Mouse (Mus musculus) neural tube, embryonic 13.5 days (tissue): ENCODE measurements around the gene Parm1. TPM values are rescaled to one million over a fixed set of nuclear protein-coding genes. Genes with fewer than 3 reads are reported as not detected.

Source experiments
- ATAC-seq: fragments of 200-750 bp; cut with Nextera tagmentation; 2 replicates; pipeline ENCODE4 v1.8.0; 2017; ENCODE audit warnings: low read depth, mild to moderate bottlenecking, moderate TSS enrichment, moderate library complexity
- H3K27ac ChIP-seq: fragments of 300-500 bp; sonication (generic); replicated peaks from 2 replicates; pipeline ENCODE4 v1.5.1; 2015; ENCODE audit warnings: moderate library complexity, mild to moderate bottlenecking, inconsistent platforms
- H3K27me3 ChIP-seq: fragments of 300-500 bp; sonication (generic); 2 replicates; pipeline ENCODE4 v1.6.1; 2015; ENCODE audit warnings: mild to moderate bottlenecking, inconsistent platforms
- H3K36me3 ChIP-seq: fragments of 300-500 bp; sonication (generic); 2 replicates; pipeline ENCODE4 v1.6.1; 2015; ENCODE audit warnings: mild to moderate bottlenecking, inconsistent platforms
- H3K4me1 ChIP-seq: fragments of 300-500 bp; sonication (generic); replicated peaks from 2 replicates; pipeline ENCODE4 v1.6.1; 2015; ENCODE audit warnings: inconsistent platforms
- H3K4me2 ChIP-seq: fragments of 300-500 bp; sonication (generic); 2 replicates; pipeline ENCODE4 v1.6.1; 2015; ENCODE audit warnings: inconsistent platforms, mild to moderate bottlenecking, moderate library complexity
- H3K4me3 ChIP-seq: fragments of 300-500 bp; sonication (generic); 2 replicates; pipeline ENCODE4 v1.5.1; 2015; ENCODE audit warnings: mild to moderate bottlenecking, inconsistent platforms
- H3K9ac ChIP-seq: fragments of 300-500 bp; sonication (generic); 2 replicates; pipeline ENCODE4 v1.6.1; 2015; ENCODE audit warnings: moderate library complexity, mild to moderate bottlenecking, inconsistent platforms
- H3K9me3 ChIP-seq: fragments of 300-500 bp; sonication (generic); 2 replicates; pipeline ENCODE4 v1.6.1; 2016; ENCODE audit warnings: inconsistent platforms
- WGBS: fragments of 180-500 bp; shearing (Covaris S2); methylation state at CpG from one replicate; pipeline ENCODE4 v1.1.7; 2015; 5-methylcytosine and 5-hydroxymethylcytosine counted together
- polyA plus RNA-seq: library from polyadenylated mRNA; unstranded; fragments of >200 nt; fragmentation: Nextera tagmentation; extraction: Ambion mirVana; gene quantifications from 2 replicates; pipeline ENCODE4 v1.2.1, GENCODE M21; 2015

Gene Parm1
- polyA plus RNA-seq, 1 experiment from 2014 or later: 7.1 TPM

GRCm38 (mm10) chr5:91586206-91586605 is 68.8 kb downstream of the Parm1 start:
- H3K4me2 ChIP-seq: no peak overlapping the region
- H3K27ac ChIP-seq: no peak overlapping the region
- H3K4me3 ChIP-seq: no peak overlapping the region
- no peaks in the 10 kb centered on the region for H3K36me3 ChIP-seq
- no peak overlapping the region for H3K9ac ChIP-seq
- H3K4me1 ChIP-seq: no peaks in the 10 kb centered on the region
- no peak for ATAC-seq
- no peaks in the 10 kb centered on the region for H3K27me3 ChIP-seq
- 0 out of 2 replicates have a peak, but pooled peaks cover 5% of the 10 kb centered on the region for H3K9me3 ChIP-seq
- WGBS: 46% methylated on average over 3 of the region's 3 CpGs

DNA sequence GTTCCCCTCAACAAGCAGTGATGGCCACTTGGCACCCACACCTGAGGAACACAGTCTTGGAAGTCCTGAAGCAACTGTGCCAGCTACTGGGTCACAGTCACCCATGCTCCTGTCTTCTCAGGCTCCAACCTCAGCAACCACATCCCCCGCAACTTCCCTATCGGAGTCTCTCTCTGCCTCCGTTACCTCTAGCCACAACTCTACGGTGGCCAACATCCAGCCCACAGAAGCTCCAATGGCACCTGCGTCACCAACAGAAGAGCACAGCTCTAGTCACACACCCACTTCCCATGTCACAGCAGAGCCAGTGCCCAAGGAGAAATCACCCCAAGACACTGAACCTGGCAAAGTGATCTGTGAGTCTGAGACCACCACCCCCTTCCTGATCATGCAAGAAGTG is 76.7 kb downstream of the Parm1 start:
- Histone ChIP-seq H3K4me2 (no peak overlapping the region), H3K27me3 (no peaks in the 10 kb centered on the region), H3K4me1 (peaks cover 11% of the 10 kb centered on the region), H3K27ac (no peak overlapping the region), H3K9me3 (0 out of 2 replicates have a peak, but pooled peaks cover 1% of the 10 kb centered on the region), H3K36me3 (no peaks in the 10 kb centered on the region), H3K9ac (no peak overlapping the region), H3K4me3 (no peak overlapping the region)
- ATAC-seq: no peak
- WGBS: 97% methylated on average over 5 of the region's 5 CpGs

- Histone ChIP-seq H3K4me2 (no peak overlapping the region), H3K4me3 (no peak overlapping the region), H3K9me3 (no peaks in the 10 kb centered on the region), H3K4me1 (peaks cover 19% of the 10 kb centered on the region), H3K27me3 (no peaks in the 10 kb centered on the region), H3K9ac (no peak overlapping the region), H3K36me3 (no peaks in the 10 kb centered on the region), H3K27ac (peak overlapping the region; percentile 65; the same call in 1 of the 2 replicates)
- WGBS: 10% methylated on average over 5 of the region's 5 CpGs
- peak; percentile 44; the same call in 1 of the 2 replicates for ATAC-seq
These were observed 79.8 kb downstream of the Parm1 start for GRCm38 (mm10) chr5:91597216-91597615.

DNA sequence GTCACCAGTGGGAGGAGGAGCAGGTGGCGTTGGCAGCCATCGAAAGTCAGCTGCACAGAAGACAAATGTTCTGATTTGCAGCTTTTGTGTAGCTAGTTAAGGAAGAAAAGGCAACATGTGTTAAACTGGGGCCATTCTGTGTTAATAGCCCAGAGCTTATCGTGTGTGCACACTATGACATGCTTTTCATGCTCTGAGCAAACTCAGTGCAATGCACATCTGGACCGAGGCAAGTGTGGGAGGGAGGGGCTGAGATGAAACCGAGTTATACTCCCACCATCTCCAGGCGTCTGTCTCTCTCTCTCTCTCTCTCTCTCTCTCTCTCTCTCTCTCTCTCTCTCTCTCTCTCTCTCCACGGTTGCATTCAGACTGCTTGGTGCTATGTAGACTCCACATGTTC is 82.4 kb downstream of the Parm1 start:
- Histone ChIP-seq H3K4me2 (no peak overlapping the region), H3K4me1 (peaks cover 40% of the 10 kb centered on the region), H3K27ac (no peak overlapping the region), H3K9ac (no peak overlapping the region), H3K36me3 (no peaks in the 10 kb centered on the region), H3K27me3 (no peaks in the 10 kb centered on the region), H3K9me3 (no peaks in the 10 kb centered on the region), H3K4me3 (no peak overlapping the region)
- 32% methylated on average over 6 of the region's 7 CpGs for WGBS
- ATAC-seq: 0 out of 2 replicates have a peak, but pooled peaks have one; percentile 32

GRCm38 (mm10) chr5:91603347-91603746 is 85.9 kb downstream of the Parm1 start:
- Histone ChIP-seq H3K4me3 (no peak overlapping the region), H3K27ac (peak overlapping the region; percentile 11; the same call in 1 of the 2 replicates), H3K36me3 (no peaks in the 10 kb centered on the region), H3K9ac (no peak overlapping the region), H3K27me3 (no peaks in the 10 kb centered on the region), H3K4me1 (peaks cover 29% of the 10 kb centered on the region), H3K4me2 (no peak overlapping the region), H3K9me3 (no peaks in the 10 kb centered on the region)
- WGBS: 57% methylated on average over 7 of the region's 7 CpGs
- ATAC-seq: peak; percentile 48; the same call in 1 of the 2 replicates

- Histone ChIP-seq H3K4me2 (no peak overlapping the region), H3K36me3 (no peaks in the 10 kb centered on the region), H3K4me3 (no peak overlapping the region), H3K27me3 (no peaks in the 10 kb centered on the region), H3K4me1 (peaks cover 29% of the 10 kb centered on the region), H3K9me3 (no peaks in the 10 kb centered on the region), H3K27ac (no peak overlapping the region), H3K9ac (no peak overlapping the region)
- 65% methylated on average over 12 of the region's 12 CpGs for WGBS
- no peak for ATAC-seq
These were observed 86.5 kb downstream of the Parm1 start for GRCm38 (mm10) chr5:91603787-91604439.

DNA sequence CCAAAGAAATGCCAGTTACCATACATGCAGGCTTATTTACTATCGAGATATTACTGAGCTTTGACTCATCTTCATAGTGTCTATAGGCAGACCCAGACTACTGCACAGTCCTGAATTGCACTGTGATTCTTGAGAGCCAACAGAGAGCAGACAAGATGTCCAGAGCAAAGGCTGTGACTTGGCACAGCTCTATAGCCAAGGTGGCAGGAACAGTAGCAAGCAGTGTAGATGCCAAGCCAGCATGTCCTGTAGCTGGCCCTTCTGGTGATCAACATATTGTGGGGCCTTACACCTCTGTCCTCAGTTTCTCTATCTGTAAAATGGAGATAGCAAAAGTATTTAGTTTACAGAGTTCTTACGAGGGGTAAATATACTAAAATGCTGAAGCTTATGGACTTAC is 89.8 kb downstream of the Parm1 start:
- Histone ChIP-seq H3K4me1 (peaks cover 21% of the 10 kb centered on the region), H3K9me3 (no peaks in the 10 kb centered on the region), H3K4me2 (no peak overlapping the region), H3K9ac (no peak overlapping the region), H3K27ac (no peak overlapping the region), H3K27me3 (no peaks in the 10 kb centered on the region), H3K36me3 (no peaks in the 10 kb centered on the region), H3K4me3 (no peak overlapping the region)
- 90% methylated on average over 2 of the region's 2 CpGs for WGBS
- ATAC-seq: no peak

GRCm38 (mm10) chr5:91607841-91608240 is 90.4 kb downstream of the Parm1 start:
- Histone ChIP-seq H3K4me1 (peaks cover 15% of the 10 kb centered on the region), H3K4me3 (no peak overlapping the region), H3K36me3 (no peaks in the 10 kb centered on the region), H3K27ac (no peak overlapping the region), H3K4me2 (no peak overlapping the region), H3K27me3 (no peaks in the 10 kb centered on the region), H3K9me3 (no peaks in the 10 kb centered on the region), H3K9ac (no peak overlapping the region)
- ATAC-seq: no peak
- WGBS: 90% methylated on average over 7 of the region's 7 CpGs

- Histone ChIP-seq H3K9ac (no peak overlapping the region), H3K27ac (no peak overlapping the region), H3K27me3 (no peaks in the 10 kb centered on the region), H3K4me2 (no peak overlapping the region), H3K36me3 (no peaks in the 10 kb centered on the region), H3K4me3 (no peak overlapping the region), H3K4me1 (peaks cover 3% of the 10 kb centered on the region), H3K9me3 (no peaks in the 10 kb centered on the region)
- no peak for ATAC-seq
- WGBS: 86% methylated on average over 4 of the region's 4 CpGs
These were observed 91.6 kb downstream of the Parm1 start for GRCm38 (mm10) chr5:91609041-91609440.

- no peak overlapping the region for H3K4me3 ChIP-seq
- H3K4me1 ChIP-seq: no peaks in the 10 kb centered on the region
- H3K4me2 ChIP-seq: no peak overlapping the region
- H3K9ac ChIP-seq: no peak overlapping the region
- H3K9me3 ChIP-seq: no peaks in the 10 kb centered on the region
- no peaks in the 10 kb centered on the region for H3K36me3 ChIP-seq
- 87% methylated on average over 3 of the region's 3 CpGs for WGBS
- no peak for ATAC-seq
- H3K27me3 ChIP-seq: no peaks in the 10 kb centered on the region
- H3K27ac ChIP-seq: no peak overlapping the region
These were observed 92.3 kb downstream of the Parm1 start for GRCm38 (mm10) chr5:91609511-91610300.

DNA sequence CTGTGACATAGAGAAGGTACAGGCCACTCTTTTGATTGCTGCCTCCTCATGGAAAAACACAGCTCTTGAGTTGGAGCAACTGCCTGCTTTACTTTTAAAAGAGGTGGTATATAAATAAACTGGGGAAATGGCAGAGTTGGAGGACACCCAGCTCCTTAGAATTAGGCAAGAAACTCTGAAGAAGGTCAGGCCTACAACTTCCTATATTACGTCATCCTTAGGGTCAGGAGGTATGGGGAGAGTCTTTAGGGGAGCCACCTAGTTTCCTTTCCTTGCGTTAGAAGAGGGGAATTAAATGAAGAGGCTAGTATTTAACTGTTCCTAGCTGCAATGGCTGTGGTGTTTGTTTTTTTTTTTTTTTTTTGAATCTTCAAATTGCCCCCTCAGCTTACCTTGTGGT is 93.1 kb downstream of the Parm1 start:
- 87% methylated on average over 2 of the region's 2 CpGs for WGBS
- H3K4me3 ChIP-seq: no peak overlapping the region
- H3K27me3 ChIP-seq: no peaks in the 10 kb centered on the region
- H3K27ac ChIP-seq: no peak overlapping the region
- H3K4me1 ChIP-seq: no peaks in the 10 kb centered on the region
- no peaks in the 10 kb centered on the region for H3K36me3 ChIP-seq
- H3K9ac ChIP-seq: no peak overlapping the region
- no peaks in the 10 kb centered on the region for H3K9me3 ChIP-seq
- H3K4me2 ChIP-seq: no peak overlapping the region
- no peak for ATAC-seq

- Histone ChIP-seq H3K27ac (no peak overlapping the region), H3K36me3 (no peaks in the 10 kb centered on the region), H3K27me3 (no peaks in the 10 kb centered on the region), H3K9me3 (no peaks in the 10 kb centered on the region), H3K4me3 (no peak overlapping the region), H3K4me1 (no peaks in the 10 kb centered on the region), H3K4me2 (no peak overlapping the region), H3K9ac (no peak overlapping the region)
- no peak for ATAC-seq
- WGBS: 88% methylated on average over 3 of the region's 3 CpGs
These were observed 94.2 kb downstream of the Parm1 start for GRCm38 (mm10) chr5:91611589-91611988.
